Mouse (Mus musculus) CD8-positive naive resting alpha-beta T cell, adult 57 days (primary cell): ENCODE data around the gene Pdf. TPM values are rescaled to one million over a fixed set of nuclear protein-coding genes. Genes with fewer than 3 reads are reported as not detected.

Source experiments
- total RNA-seq: library from RNA; stranded (reverse); gene quantifications from one replicate; pipeline ENCODE4 v1.2.4, GENCODE M21; 2023

The Pdf gene
- total RNA-seq: 7.4 TPM

DNA sequence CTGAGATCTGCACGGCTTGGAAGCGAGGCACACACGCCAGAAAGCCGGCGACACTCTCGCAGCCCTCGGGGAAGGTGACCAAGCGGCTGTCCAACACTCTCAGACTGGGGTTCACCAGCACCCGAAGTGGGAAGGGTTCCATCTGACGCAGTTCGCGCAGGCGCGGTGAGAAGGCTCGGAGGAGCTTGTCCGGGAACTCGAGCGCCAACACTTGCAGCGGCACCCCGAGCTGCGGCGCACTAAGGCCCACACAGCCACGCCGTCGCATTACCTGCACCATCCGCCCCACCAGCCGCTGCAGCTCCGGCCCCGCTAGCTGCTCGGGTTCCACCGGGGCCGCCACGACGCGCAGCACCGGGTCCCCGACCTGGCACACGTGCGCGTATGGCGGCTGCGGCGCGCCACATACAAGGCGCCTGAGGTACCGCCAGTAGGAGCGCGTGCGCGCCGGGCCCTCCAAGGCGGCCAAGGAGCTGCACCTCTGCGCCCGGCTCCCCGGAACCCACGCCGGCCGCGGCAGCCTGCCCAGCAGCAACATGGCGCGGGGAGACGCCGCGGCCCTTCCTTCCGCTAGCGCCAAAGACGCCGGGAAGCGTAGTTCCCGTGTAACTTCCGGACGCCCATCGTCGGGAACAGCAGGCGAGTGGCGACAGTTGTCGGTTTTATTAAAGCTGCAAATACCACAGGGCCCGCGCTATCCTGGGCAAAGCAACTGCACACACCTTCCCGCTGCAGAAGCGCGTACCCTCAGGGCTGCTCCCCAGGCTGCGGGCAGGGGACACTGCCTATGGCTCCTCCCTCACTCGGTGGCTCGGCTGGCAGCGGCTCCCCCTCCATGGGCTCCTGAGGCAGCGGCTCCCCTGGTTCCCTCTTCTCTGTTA is at the start of gene Pdf:
Gene Pdf (minus strand): TSS at position 554 of the 881 bp plus-strand sequence.

DNA sequence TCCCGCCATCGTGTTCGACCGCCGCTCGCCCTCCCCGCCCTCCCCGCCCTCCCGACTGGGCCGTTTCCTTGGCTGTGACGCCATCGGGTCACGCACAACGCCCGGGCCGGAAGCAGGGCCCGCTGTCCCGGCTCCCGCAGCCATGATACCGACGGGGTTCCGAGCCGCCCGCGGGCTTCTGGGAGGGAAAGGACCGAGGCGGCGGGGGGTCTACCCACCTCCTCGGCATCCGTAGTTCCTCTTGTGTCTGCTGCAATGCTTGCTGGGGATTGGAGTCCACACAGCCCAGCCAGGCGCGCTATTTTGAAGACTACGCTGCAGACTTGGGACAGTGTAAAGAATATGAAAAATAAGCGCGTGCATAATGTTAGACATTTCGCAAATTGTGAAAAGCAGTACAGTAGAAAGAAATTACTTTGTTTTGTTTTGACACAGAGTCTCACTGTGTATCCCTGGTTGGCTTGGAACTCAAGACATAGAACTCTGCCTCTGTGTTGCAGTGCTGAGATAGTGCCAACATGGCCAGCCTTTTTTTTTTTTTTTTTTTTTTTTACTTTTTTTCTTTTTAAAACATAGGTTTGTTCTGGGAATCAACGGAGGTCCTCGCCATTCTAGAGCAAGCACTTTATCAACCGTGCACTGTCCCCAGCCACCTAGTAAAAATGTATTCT is 48.1 kb upstream of the Pdf start, which contains the start of gene Terf2:
Gene Terf2 (minus strand): TSS at position 182 of the 671 bp plus-strand sequence.

DNA sequence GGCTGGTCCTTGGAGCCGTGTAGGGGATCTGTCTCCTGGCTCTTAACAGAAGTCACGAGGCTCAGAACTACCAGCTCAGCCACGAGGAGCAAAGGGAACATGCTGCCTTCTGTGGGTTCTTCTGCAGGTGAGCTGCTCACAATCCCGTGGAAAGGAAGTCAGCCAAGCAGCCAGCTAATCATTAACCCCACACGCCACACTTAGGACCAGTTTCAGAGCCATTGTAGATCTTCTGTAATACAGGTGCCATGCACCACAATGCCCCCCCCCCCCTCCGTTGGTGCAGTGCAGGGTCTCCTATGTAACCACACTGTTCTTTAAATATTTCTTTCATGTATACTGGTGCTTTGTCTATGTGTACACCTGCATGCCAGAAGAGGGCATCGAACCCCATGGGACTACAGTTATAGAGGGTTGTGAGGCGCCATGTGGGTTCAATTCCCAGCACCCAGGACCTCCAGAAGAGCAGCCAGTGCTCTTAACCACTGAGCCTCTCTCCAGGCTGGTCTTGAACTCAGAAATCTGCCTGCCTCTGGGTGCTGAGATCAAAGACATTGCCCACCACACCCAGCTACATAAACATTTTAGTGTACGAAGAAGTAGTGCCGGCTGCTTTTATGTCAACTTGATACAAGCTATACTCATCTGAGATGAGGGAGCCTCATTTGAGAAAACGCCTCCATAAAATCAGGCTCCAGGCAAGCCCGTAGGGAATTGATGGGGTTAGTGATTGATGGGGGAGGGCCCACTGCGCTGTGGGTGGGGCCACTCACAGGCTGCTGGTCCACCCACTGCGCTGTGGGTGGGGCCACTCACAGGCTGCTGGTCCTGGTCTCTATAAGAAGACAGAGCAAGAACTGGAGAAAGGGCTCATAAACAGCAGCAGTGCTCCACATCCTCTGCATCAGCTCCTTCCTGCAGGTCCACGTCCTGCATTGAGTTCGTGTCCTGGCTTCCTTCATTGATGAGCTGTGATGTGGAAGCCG is 17.4 kb upstream of the Pdf start, which contains the start of gene Tmed6:
Gene Tmed6 (minus strand): TSS at position 134 of the 986 bp plus-strand sequence.

DNA sequence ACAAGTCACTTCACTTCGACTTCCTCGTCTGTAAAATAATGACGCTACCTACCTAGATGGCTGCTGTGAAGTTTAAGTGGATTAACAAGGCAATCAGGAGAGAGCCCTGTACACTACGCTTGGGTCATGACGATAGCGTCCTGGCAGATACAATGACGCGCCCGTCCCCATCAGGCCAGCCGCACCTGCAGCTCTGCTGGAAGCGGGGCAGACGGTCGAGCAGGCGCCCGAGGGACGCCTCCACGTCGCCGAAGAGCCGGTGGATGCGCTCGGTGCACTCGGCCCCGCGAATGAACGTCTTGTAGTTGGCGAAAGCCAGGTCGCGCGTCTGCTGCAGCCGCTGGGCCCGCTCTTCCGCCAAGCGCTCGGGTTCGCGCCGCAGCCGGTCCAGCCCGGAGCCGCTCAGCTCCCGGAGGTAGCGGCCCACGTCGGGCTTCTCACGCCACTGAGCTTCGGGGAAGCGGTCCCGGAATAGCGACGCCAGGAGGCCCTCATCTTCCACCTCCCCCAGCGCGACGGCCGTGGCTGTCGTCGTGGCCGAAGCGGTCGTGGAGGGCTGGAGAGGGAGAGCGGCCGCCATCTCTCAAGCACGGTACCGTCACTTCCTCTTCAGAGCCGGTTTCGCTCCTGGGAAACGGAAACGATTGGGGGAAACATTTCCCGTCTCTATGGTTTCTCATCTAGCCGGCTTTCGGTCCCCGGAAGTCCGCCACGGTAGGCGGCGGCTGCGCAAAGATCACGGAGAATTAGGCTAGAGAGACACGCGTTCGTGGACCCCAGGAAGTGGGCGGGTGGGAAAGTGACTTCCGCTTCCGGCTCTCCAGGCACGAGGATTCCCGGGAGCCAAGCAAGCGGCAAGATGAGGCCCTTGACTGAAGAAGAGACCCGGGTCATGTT is 7.9 kb upstream of the Pdf start, which contains the start of the genes Cog8 and Nip7:
Gene Cog8 (minus strand): TSS at position 614 of the 897 bp plus-strand sequence.
Gene Nip7 (plus strand): TSS at position 802 of the 897 bp plus-strand sequence.

DNA sequence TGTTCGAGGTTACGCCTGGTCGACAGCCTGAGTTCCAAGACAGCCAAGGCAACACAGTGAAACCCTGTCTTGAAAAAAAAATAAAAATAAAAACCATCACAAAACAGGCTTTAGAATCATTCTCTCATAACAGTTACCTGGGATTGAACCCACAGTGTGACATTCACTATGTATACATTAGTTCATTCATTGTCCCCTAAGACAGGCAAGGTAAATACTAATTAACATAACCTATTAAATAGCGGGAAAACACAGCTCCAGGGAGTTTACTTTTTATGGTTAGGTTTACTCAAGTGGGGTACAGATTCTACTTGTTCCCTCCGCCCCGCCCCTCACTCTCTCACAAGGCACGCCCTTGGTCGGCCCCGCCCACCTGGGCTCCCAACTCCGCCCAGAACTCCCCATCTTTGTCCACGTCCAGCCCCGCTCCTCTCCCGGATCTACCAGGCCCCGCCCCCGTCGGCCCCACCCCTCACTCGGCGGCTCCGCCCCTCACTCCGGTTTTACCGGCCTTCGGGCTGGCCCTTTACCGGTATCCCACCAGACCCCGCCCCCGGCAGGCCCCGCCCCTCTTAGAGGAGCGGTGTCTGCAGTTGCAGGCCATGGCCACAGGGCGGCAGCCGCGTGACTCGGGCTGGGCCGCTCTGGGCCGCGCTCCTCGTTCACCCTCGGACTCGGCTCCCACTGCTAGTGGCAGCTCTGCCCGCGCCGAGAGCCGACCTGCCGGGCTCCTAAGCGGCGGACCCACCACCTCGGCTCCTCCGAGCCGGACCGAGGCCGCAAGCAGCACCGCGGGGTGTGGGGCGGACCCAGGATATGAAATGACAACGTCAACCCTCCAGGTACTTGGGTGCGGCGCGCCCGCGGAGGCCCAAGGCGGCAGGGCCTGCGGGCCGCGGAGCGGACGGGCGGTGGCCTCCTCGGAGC is 17.5 kb downstream of the Pdf start, which contains the start of gene Vps4a:
Gene Vps4a (plus strand): TSS at position 573 of the 927 bp plus-strand sequence.

Other genes starting within 250 kb of the Pdf start
- gene Has3, start 178.4 kb downstream of the Pdf start, total RNA-seq: 0.70 TPM
- 45.4 TPM for gene Utp4, start 155.0 kb downstream of the Pdf start, total RNA-seq
- gene Sntb2, start 112.9 kb downstream of the Pdf start, total RNA-seq: 11.6 TPM
- gene Vps4a, start 17.4 kb downstream of the Pdf start, total RNA-seq: 45.4 TPM
- gene Cog8, start 8.1 kb upstream of the Pdf start, total RNA-seq: 36.2 TPM
- gene Nip7, start 8.3 kb upstream of the Pdf start, total RNA-seq: 62.6 TPM
- 1.4 TPM for gene Tmed6, start 17.0 kb upstream of the Pdf start, total RNA-seq
- 62.3 TPM for gene Terf2, start 47.9 kb upstream of the Pdf start, total RNA-seq
- gene Cyb5b, start 102.0 kb upstream of the Pdf start, total RNA-seq: 26.9 TPM
- 55.5 TPM for gene Nfat5, start 244.9 kb upstream of the Pdf start, total RNA-seq